Mouse (Mus musculus) T-helper 2 cell (primary cell): ENCODE results near the gene Cnppd1.

Experiments used
- in situ Hi-C: fragments of 300-600 bp; cut with MboI, MseI; formaldehyde crosslinking; loops from one replicate; pipeline ENCODE4 v1.15.1; 2025; ENCODE audit warnings: high pct_unique_total_duplicates

Cnppd1 gene

DNA sequence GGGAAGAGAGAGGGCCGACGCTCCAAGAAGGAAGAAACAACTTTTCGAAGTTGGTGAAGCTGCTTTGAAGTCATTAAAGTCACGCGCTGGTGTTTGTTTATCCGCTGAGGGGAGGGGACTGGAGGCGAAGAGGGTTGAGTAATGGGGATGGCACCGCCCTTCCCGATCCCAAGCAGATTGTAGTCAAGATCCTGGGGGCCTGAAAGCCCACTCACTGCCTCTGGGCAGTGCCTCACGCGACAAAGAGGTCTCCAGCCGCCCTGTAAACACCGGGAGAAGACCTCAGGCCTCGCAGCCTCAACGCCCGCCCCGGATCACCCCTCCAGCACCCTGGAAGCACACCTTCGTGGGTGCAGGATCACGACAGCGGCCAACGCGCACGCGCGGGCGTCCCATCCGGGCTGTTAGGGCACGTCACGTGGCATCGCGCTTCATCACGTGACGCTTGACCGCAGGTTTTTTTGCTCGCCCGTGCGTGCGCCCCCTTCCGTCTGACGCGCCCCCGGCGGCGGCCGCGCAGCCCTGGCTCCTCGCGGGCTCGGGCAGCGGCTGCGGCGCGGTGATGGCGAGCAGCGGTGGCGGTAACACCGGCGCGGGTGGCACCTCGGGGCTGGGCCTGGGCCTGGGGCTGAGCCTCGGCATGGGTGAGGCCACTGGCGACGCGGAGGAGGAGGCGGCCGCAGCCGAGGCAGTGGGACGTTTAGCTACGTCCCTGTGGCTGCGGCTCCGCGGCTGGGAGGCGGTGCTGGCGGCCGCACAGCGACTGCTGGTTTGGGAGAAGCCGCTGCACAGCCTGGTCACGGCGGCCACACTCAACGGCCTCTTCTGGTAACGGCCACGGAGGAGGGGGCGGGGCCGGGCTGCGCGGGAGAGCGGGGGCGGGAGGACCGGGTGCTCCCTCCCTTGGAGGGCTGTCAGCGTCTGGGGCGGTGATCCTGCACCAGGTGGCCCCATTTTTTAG is at the start of gene Cnppd1, which contains the start of gene Retreg2:
TSS of gene Cnppd1 (minus strand) at position 411 of the 961 bp plus-strand sequence.
TSS of gene Retreg2 (plus strand) at position 478 of the 961 bp plus-strand sequence.
- in situ Hi-C loops = loop anchor here (5.0 kb wide), 1 partner anchor 50 kb away; the partner anchor contains the start of genes Ankzf1 and Atg9a

GRCm38 (mm10) chr1:75191622-75192402 is 49.3 kb upstream of the Cnppd1 start, which contains the start of the genes Ankzf1 and Atg9a:
Gene Ankzf1, plus strand, starts transcription at chr1:75192151.
Gene Atg9a, minus strand, starts transcription at chr1:75192196.
- in situ Hi-C loops = loop anchor here (5.0 to 10.0 kb wide), 2 partner anchors 50 to 123 kb away; partner anchors contain the start of genes Cnppd1, Dnpep and Retreg2

DNA sequence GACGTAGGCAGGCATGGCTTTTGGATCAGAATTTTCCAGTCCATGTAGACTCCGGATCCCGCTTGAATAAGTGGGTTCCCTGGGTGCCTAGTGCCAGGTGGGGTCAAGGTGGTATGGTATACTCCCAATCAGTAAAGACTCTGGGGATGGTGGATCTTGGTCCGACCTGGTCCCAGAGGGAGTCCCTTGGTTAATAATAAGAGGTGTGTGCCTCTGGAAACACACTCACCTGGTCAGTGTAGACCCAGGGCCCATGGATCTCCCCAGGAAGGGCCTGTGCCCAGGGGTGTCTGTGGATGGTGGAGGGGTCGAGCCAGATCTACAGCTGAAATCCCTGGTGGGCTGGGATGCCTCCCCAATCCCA is 48.7 kb upstream of the Cnppd1 start:
- in situ Hi-C loops = loop anchor here (5.0 to 10.0 kb wide), 2 partner anchors 49 to 124 kb away; partner anchors contain the start of genes Cnppd1, Dnpep and Retreg2

- in situ Hi-C loops = loop anchor here (5.0 to 10.0 kb wide), 2 partner anchors 48 to 124 kb away; partner anchors contain the start of genes Cnppd1, Dnpep and Retreg2
These were observed 48.1 kb upstream of the Cnppd1 start for GRCm38 (mm10) chr1:75190577-75190976.

- in situ Hi-C loops = no loop called here
These were observed 45.5 kb upstream of the Cnppd1 start for GRCm38 (mm10) chr1:75187914-75188483.

- in situ Hi-C loops = no loop called here
These were observed 44.6 kb upstream of the Cnppd1 start for GRCm38 (mm10) chr1:75187126-75187525.

GRCm38 (mm10) chr1:75185495-75185894 is 43.0 kb upstream of the Cnppd1 start:
- in situ Hi-C loops = no loop called here

GRCm38 (mm10) chr1:75182160-75182559 is 39.6 kb upstream of the Cnppd1 start:
- in situ Hi-C loops = no loop called here

DNA sequence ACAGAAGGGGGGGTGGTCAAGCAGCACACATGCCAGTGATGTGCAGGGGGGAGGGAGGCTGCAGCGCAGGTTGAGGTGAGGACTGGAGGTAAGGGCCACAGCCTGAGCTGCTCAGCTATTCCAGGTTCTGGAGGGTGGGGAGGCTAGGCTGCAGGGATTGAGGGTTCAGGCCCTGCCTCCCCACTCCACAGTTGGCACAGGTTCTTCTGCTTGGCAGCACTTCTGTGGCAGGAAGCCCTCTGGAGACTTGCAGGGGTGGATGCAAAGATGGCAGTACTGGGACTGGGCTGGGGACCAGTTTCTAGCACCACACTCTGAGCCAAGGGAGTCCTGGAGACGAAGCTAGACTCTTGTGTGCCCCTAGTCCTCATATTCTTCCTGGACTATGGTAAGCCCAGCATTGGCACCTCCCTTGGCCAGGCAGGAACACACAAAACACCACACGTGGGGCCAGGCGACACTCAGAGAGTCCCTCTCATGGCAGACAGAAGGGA is 38.9 kb upstream of the Cnppd1 start:
- in situ Hi-C loops = no loop called here

GRCm38 (mm10) chr1:75180741-75181140 is 38.2 kb upstream of the Cnppd1 start:
- in situ Hi-C loops = no loop called here

DNA sequence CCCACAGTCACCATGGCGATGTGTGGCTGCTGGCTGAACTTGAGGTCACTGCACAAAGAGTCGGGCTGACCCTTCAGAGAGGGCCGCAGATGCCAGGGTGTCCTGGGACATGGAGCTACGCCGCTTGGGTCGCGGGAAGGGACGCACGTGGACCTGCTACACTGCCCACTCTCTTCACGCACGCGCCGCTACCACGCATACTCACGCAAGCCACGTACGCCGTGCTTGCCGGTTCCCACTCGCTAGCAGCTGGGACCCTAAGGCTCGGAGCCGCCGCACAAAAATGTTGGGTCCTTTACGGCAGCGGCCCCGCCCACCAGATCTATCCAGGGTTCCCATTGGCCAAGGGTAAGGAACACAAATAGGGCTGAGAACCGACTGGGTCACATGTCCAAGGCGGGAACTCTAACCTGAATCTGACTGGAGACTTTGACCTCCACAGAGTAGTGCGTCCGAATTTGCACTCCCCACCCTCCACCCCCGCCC is 37.6 kb upstream of the Cnppd1 start, which contains the start of gene Abcb6:
TSS of gene Abcb6 (minus strand) at position 288 of the 486 bp plus-strand sequence.
- in situ Hi-C loops = no loop called here

- in situ Hi-C loops = no loop called here
These were observed 37.0 kb upstream of the Cnppd1 start for GRCm38 (mm10) chr1:75179334-75180104.

DNA sequence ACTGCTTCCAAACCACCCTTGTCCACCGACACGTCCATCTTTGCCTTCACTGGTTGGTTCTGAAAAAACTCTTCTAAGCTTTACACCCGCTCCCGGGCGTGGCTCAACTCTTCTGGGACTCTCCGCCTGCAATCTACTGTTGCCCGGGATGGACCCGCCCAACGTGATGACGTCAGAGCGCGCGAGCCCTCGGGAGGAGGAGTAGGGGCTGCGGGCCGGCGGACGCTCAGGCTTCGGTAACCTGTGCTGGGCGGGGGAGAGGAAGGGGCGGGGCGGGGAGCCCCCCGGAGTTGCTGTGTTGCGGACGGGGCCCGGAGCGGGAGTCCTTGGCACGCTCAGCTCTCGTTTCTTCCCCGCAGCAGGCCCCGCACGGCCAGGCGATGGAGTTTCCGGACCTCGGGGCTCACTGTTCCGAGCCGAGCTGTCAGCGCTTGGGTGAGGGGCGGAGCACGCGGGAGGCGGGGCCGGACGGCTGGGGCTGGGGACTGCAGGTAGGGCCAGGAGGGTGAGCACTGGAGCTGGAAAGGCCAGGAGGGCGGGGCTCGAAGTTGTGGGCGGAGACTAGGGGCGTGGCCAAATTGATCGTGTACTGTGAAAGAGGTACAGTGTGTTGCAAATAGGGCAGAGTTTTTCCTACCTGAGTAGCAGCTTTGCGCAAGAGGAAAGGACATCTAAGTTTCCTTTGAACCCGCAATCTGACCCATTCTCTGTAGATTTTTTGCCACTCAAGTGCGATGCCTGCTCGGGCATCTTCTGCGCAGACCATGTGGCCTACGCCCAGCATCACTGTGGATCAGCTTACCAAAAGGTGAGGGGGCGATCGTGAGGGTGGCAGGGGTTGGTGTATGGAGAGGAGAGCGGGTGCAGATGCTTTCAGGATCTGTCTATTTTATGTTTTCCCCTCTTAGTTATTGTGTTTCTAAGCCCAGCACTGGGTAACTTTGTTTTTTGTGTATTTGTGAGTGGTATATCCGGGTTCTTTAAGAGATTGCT is 26.3 kb upstream of the Cnppd1 start, which contains the start of gene Zfand2b:
TSS of gene Zfand2b (plus strand) at position 175 of the 993 bp plus-strand sequence.
- in situ Hi-C loops = loop anchor here (5.0 to 25.0 kb wide), 2 partner anchors 221 to 581 kb away; partner anchors contain the start of genes Bcs1l and Zfp142

DNA sequence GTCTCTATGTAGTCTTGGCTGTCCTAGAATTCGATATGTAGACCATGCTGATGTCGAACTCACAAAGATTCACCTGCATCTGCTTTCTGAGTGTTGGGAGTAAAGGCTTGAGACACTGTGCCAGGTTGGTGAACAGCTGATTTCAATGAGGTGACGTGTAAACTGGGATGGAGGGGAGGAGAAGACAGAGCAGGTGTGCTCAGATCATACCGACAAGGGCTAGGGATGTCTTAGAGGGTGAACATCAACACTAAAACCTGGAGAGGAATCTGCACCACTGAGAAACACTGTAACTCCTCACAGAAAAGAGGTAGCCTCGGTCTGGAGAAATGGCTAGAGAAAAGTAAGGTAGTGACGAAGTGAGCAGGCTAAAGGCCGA is 25.6 kb upstream of the Cnppd1 start:
- in situ Hi-C loops = loop anchor here (5.0 to 25.0 kb wide), 2 partner anchors 221 to 581 kb away; partner anchors contain the start of genes Bcs1l and Zfp142

DNA sequence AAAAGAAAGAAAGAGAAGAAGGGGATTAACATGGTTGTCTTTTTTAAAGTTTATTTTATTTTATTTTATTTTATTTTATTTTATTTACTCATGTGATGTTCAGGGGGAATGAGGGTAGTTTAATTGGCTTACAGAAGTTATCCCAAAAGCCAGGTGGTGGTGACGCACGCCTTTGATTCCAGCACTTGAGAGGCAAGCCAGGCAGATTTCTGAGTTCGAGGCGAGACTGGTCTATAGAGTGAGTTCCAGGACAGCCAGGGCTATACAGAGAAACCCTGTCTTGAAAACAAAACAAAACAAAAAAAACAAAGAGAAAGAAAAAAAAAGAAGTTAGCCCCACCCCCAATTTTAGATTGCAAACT is 17.7 kb upstream of the Cnppd1 start:
- in situ Hi-C loops = loop anchor here (25.0 kb wide), 1 partner anchor 573 kb away; the partner anchor contains the start of genes Bcs1l and Zfp142

GRCm38 (mm10) chr1:75159540-75160255 is 17.2 kb upstream of the Cnppd1 start:
- in situ Hi-C loops = loop anchor here (25.0 kb wide), 1 partner anchor 572 kb away; the partner anchor contains the start of genes Bcs1l and Zfp142

DNA sequence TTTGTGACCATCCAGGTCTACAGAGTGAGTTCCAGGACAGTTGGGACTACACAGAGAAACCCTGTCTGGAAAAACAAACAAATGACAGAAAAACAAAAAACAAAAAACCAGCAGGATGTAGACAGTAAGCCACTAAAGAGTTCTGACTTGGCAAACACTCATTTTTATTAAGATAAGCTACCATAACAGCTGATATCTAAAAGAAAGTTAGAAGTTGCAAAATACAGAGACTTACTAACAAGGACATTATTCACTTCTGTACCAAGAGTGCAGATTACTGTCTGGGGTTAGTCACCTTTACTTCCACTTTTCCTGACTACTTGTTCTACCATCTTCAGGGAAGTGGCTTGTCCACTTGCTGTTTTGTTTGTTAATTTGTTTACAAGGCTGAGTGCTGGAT is 16.5 kb upstream of the Cnppd1 start:
- in situ Hi-C loops = loop anchor here (25.0 kb wide), 1 partner anchor 572 kb away; the partner anchor contains the start of genes Bcs1l and Zfp142

DNA sequence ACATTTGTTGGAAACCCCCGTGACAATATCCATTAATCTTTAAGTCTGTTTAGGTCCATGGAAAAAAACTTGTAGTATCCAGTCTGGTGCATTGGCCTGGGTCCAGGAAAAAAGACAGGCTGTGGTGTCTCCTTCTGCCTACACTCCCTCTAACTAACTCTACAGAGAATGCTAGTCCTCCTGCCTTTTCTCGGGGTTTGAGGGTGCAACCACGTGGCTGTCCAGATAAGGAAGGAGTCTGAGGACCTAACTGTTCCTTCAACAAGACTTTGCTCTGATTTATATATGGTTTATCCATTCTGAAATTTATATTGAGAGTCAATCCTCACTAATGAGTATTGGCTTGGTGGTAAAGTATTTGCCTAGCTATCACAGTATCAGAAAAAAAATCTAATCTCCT is 13.3 kb upstream of the Cnppd1 start:
- in situ Hi-C loops = loop anchor here (25.0 kb wide), 1 partner anchor 569 kb away; the partner anchor contains the start of genes Bcs1l and Zfp142
